Mouse (Mus musculus): ENCODE measurements around the gene Pigr. TPM values are rescaled to one million over a fixed set of nuclear protein-coding genes. Genes with fewer than 3 reads are reported as not detected.

The Pigr gene
- polyA plus RNA-seq, 1 experiment = 3.0 TPM

DNA sequence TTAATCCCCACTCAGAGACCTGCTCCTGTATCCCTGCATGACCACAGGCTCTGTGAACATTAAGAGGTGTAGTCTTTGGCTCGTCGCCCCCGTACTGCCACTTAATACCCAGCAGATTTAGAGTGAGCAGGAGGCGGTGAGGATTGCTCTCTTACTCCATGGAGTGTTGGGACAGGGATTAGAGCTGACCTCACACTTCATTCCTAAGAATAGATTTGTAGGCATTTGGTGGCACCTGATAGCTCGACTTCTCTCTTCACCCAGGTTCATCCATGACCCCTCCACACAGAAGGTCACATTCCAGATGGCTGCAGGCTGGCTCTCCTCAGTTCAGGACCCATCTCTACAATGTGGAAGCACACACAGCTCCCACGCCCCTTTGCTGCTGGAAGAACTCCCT, 22.2 kb upstream of the Pigr start:
- no peak overlapping the region for H3K27ac ChIP-seq (ENCODE audit: control insufficient read depth, insufficient read depth, low read length)
- no peak for TF ChIP-seq CTCF (IDR thresholded peaks at IDR 0.05; ENCODE audit: borderline replicate concordance, control insufficient read depth, extremely low read depth, insufficient read depth, low read length, poor library complexity)
- no peak for TF ChIP-seq POLR2A (IDR thresholded peaks at IDR 0.05; ENCODE audit: control insufficient read depth, extremely low read depth, insufficient read depth, low read length, poor library complexity)
- 91% methylated on average over 6 of the region's 6 CpGs for WGBS

DNA sequence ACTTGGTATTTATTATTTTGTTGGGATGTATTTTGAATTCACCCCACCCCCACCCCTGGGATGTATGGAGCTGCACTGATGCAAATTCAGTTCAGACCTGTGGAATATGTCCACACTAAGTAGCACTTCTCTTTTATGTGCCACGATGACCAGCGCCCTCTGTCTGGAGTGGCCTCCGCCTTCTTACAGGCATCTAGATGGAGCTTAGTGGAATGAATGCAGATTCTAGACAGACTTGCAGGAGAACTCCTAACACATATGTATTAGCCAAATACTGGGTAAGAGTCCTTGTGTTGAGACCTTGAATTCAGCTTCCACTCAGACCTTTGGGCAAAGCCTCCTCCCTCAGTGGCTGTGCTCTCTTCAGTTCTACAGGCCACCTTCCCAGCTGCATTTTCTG, 15.6 kb upstream of the Pigr start:
- TF ChIP-seq POLR2A (IDR thresholded peaks at IDR 0.05; ENCODE audit: control insufficient read depth, extremely low read depth, insufficient read depth, low read length, poor library complexity) = no peak
- TF ChIP-seq CTCF (IDR thresholded peaks at IDR 0.05; ENCODE audit: borderline replicate concordance, control insufficient read depth, extremely low read depth, insufficient read depth, low read length, poor library complexity) = no peak
- no peak overlapping the region for H3K4me3 ChIP-seq (ENCODE audit: control insufficient read depth, insufficient read depth, low read length)
- H3K36me3 ChIP-seq (ENCODE audit: control insufficient read depth, insufficient read depth, low read length) = no peaks in the 10 kb centered on the region
- WGBS = 90% methylated on average over 3 of the region's 3 CpGs
- no peak for DNase-seq
- H3K27me3 ChIP-seq (ENCODE audit: control insufficient read depth, insufficient read depth, low read length) = no peaks in the 10 kb centered on the region
- no peak overlapping the region for H3K27ac ChIP-seq (ENCODE audit: control insufficient read depth, insufficient read depth, low read length)
- H3K4me1 ChIP-seq (replicated peaks; ENCODE audit: control insufficient read depth, insufficient read depth, low read length) = peaks cover 4% of the 10 kb centered on the region; the same call in 1 of the 2 replicates

More for the DNA sequence above, 22.2 kb upstream of the Pigr start:
- Histone ChIP-seq H3K27me3 (ENCODE audit: control insufficient read depth, insufficient read depth, low read length) (no peaks in the 10 kb centered on the region), H3K36me3 (ENCODE audit: control insufficient read depth, insufficient read depth, low read length) (no peaks in the 10 kb centered on the region), H3K4me3 (ENCODE audit: control insufficient read depth, insufficient read depth, low read length) (no peak overlapping the region), H3K4me1 (replicated peaks; ENCODE audit: control insufficient read depth, insufficient read depth, low read length) (peaks cover 9% of the 10 kb centered on the region)
- DNase-seq = no peak

DNA sequence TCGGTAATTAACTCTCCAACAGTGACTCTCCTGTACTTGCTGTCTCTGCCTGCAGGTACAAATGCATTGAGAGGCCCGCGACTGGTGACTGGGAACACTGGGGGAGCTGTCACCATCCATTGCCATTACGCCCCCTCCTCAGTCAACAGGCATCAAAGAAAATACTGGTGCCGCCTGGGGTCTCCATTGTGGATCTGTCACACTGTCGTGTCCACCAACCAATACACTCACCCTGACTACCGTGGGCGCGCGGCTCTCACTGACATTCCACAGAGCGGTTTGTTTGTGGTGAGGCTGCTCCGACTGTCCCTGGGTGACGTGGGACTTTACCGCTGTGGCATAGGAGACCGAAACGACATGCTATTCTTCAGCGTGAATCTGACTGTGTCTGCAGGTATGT, 15.2 kb upstream of the Pigr start:
- TF ChIP-seq POLR2A (IDR thresholded peaks at IDR 0.05; ENCODE audit: control insufficient read depth, extremely low read depth, insufficient read depth, low read length, poor library complexity) (no peak), CTCF (IDR thresholded peaks at IDR 0.05; ENCODE audit: borderline replicate concordance, control insufficient read depth, extremely low read depth, insufficient read depth, low read length, poor library complexity) (no peak)
- 95% methylated on average over 17 of the region's 17 CpGs for WGBS
- DNase-seq = no peak
- Histone ChIP-seq H3K27me3 (ENCODE audit: control insufficient read depth, insufficient read depth, low read length) (no peaks in the 10 kb centered on the region), H3K36me3 (ENCODE audit: control insufficient read depth, insufficient read depth, low read length) (no peaks in the 10 kb centered on the region), H3K4me1 (replicated peaks; ENCODE audit: control insufficient read depth, insufficient read depth, low read length) (peaks cover 4% of the 10 kb centered on the region; the same call in 1 of the 2 replicates), H3K27ac (ENCODE audit: control insufficient read depth, insufficient read depth, low read length) (no peak overlapping the region), H3K4me3 (ENCODE audit: control insufficient read depth, insufficient read depth, low read length) (no peak overlapping the region)

DNA sequence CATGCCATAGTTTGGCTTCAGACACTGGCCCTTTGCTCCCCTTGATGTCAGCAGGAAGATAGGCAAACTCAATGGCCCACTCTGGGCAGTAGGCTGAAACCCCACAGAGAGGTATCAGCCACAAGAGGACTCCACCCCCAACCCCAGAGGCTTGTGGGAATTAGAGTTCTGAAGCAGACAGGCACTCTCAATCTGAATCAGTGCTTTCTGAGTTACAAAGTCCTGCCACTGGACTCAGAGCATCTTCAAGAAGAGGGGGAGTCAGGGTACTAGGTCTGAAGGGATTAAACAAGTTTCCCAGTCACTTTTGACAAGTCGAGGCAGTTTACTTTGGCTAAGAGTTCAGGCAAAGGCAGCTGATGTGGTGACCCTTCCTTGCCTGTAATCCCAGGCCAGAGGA, 6.7 kb upstream of the Pigr start:
- 88% methylated on average over 1 of the region's 1 CpGs for WGBS
- no peaks in the 10 kb centered on the region for H3K36me3 ChIP-seq (ENCODE audit: control insufficient read depth, insufficient read depth, low read length)
- no peak overlapping the region for H3K4me3 ChIP-seq (ENCODE audit: control insufficient read depth, insufficient read depth, low read length)
- H3K27ac ChIP-seq (ENCODE audit: control insufficient read depth, insufficient read depth, low read length) = no peak overlapping the region
- H3K4me1 ChIP-seq (replicated peaks; ENCODE audit: control insufficient read depth, insufficient read depth, low read length) = peaks cover 2% of the 10 kb centered on the region; the same call in 1 of the 2 replicates
- TF ChIP-seq POLR2A (IDR thresholded peaks at IDR 0.05; ENCODE audit: control insufficient read depth, extremely low read depth, insufficient read depth, low read length, poor library complexity) (no peak), CTCF (IDR thresholded peaks at IDR 0.05; ENCODE audit: borderline replicate concordance, control insufficient read depth, extremely low read depth, insufficient read depth, low read length, poor library complexity) (no peak)
- no peaks in the 10 kb centered on the region for H3K27me3 ChIP-seq (ENCODE audit: control insufficient read depth, insufficient read depth, low read length)
- no peak for DNase-seq

DNA sequence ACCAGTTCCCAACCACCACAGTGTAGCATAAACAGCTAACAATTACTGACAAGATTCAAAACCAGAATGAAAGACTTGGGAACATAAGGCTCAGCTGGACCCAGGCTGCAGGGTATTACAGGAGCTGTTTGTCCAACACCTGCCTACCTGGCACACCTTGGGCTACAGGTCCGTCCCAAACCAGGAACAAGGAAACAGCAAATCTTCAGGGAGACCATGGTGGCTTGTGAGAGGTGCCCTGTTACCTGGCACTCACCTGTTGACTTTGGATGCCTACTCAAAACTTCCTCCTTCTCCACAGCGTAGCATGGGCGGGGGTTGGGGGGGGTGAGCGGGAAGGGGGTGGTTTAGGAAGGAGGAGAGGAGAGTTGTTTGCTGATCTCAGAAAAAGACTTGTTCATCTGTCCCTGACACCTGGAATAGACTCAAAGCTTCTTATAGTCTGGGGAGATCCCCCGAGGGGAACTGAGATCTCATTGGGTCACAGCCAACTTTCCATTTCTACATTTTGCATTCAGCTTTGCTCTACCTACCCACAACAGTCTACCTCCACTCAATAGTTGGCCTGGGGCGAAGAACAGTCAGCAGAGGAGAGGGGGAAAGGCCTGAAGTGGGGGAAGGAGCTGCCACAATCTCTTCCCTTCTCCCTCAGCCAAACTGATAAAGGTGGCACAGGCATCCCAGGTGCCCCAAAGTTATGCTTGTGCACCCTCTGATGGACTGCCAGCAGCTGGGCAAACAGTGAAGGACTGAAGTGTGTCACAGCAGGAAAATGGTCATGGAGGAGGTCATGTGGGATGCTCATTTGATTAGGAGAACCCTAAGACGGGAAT, 6.0 kb upstream of the Pigr start:
- no peaks in the 10 kb centered on the region for H3K36me3 ChIP-seq (ENCODE audit: control insufficient read depth, insufficient read depth, low read length)
- TF ChIP-seq CTCF (IDR thresholded peaks at IDR 0.05; ENCODE audit: borderline replicate concordance, control insufficient read depth, extremely low read depth, insufficient read depth, low read length, poor library complexity) (no peak), POLR2A (IDR thresholded peaks at IDR 0.05; ENCODE audit: control insufficient read depth, extremely low read depth, insufficient read depth, low read length, poor library complexity) (no peak)
- H3K4me1 ChIP-seq (replicated peaks; ENCODE audit: control insufficient read depth, insufficient read depth, low read length) = peaks cover 4% of the 10 kb centered on the region; the same call in 1 of the 2 replicates
- DNase-seq = no peak
- no peak overlapping the region for H3K27ac ChIP-seq (ENCODE audit: control insufficient read depth, insufficient read depth, low read length)
- no peaks in the 10 kb centered on the region for H3K27me3 ChIP-seq (ENCODE audit: control insufficient read depth, insufficient read depth, low read length)
- H3K4me3 ChIP-seq (ENCODE audit: control insufficient read depth, insufficient read depth, low read length) = no peak overlapping the region
- WGBS = 61% methylated on average over 7 of the region's 7 CpGs

DNA sequence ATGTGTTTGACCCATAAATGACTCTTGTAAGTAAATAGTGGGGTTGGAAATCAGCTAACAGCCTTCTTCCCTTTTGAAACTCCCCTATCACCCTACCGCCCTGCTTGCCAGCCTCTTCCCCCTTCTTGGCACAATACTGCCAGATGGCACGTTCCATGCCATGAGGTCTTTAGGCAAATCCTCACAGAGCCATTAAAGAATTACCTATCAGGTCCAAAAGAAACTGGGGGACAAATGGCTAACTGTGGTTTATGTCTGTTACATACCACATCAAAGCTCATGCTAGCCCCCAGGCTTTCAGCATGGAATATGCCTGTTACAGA, 5.4 kb upstream of the Pigr start:
- H3K36me3 ChIP-seq (ENCODE audit: control insufficient read depth, insufficient read depth, low read length) = no peaks in the 10 kb centered on the region
- DNase-seq = no peak
- no peak overlapping the region for H3K27ac ChIP-seq (ENCODE audit: control insufficient read depth, insufficient read depth, low read length)
- TF ChIP-seq POLR2A (IDR thresholded peaks at IDR 0.05; ENCODE audit: control insufficient read depth, extremely low read depth, insufficient read depth, low read length, poor library complexity) (no peak), CTCF (IDR thresholded peaks at IDR 0.05; ENCODE audit: borderline replicate concordance, control insufficient read depth, extremely low read depth, insufficient read depth, low read length, poor library complexity) (no peak)
- peaks cover 4% of the 10 kb centered on the region; the same call in 1 of the 2 replicates for H3K4me1 ChIP-seq (replicated peaks; ENCODE audit: control insufficient read depth, insufficient read depth, low read length)
- H3K4me3 ChIP-seq (ENCODE audit: control insufficient read depth, insufficient read depth, low read length) = no peak overlapping the region
- WGBS = 89% methylated on average over 2 of the region's 2 CpGs
- no peaks in the 10 kb centered on the region for H3K27me3 ChIP-seq (ENCODE audit: control insufficient read depth, insufficient read depth, low read length)

Measured in thymus, adult 2 months (tissue).